Mouse (Mus musculus) midbrain, embryonic 12.5 days (tissue): ENCODE results near the gene Arhgef28. TPM values are rescaled to one million over a fixed set of nuclear protein-coding genes. Genes with fewer than 3 reads are reported as not detected.

Experiments
- ATAC-seq: fragments of 200-750 bp; cut with Nextera tagmentation; 2 replicates; pipeline ENCODE4 v1.8.0; 2017; ENCODE audit warnings: low read depth, moderate TSS enrichment, moderate library complexity; ENCODE audit not compliant: low FRiP score
- H3K27ac ChIP-seq: fragments of 300-500 bp; sonication (generic); replicated peaks from 2 replicates; pipeline ENCODE4 v1.5.1; 2016; ENCODE audit warnings: mild to moderate bottlenecking
- H3K27me3 ChIP-seq: fragments of 300-500 bp; sonication (generic); 2 replicates; pipeline ENCODE4 v1.6.1; 2016; ENCODE audit warnings: mild to moderate bottlenecking
- H3K36me3 ChIP-seq: fragments of 300-500 bp; sonication (generic); 2 replicates; pipeline ENCODE4 v1.6.1; 2016
- H3K4me1 ChIP-seq: fragments of 300-500 bp; sonication (generic); 2 replicates; pipeline ENCODE4 v1.6.1; 2016
- H3K4me2 ChIP-seq: fragments of 300-500 bp; sonication (generic); replicated peaks from 2 replicates; pipeline ENCODE4 v1.6.1; 2016; ENCODE audit warnings: mild to moderate bottlenecking, moderate library complexity
- H3K4me3 ChIP-seq: fragments of 300-500 bp; sonication (generic); 2 replicates; pipeline ENCODE4 v1.5.1; 2016; ENCODE audit warnings: mild to moderate bottlenecking
- H3K9ac ChIP-seq: fragments of 300-500 bp; sonication (generic); replicated peaks from 2 replicates; pipeline ENCODE4 v1.6.1; 2016; ENCODE audit warnings: mild to moderate bottlenecking, moderate library complexity
- H3K9me3 ChIP-seq: fragments of 300-500 bp; sonication (generic); 2 replicates; pipeline ENCODE4 v1.6.1; 2016; ENCODE audit warnings: mild to moderate bottlenecking
- WGBS: fragments of 180-500 bp; shearing (Covaris S2); methylation state at CpG from one replicate; pipeline ENCODE4 v1.1.7; 2016; 5-methylcytosine and 5-hydroxymethylcytosine counted together
- polyA plus RNA-seq: library from polyadenylated mRNA; unstranded; fragments of >200 nt; fragmentation: Nextera tagmentation; extraction: Ambion mirVana; gene quantifications from 2 replicates; pipeline ENCODE4 v1.2.1, GENCODE M21; 2016

Gene Arhgef28
- polyA plus RNA-seq, 1 experiment from 2014 or later: 9.8 TPM

GRCm38 (mm10) chr13:97918117-97918900 lies 287.9 kb downstream of the Arhgef28 start:
- H3K9ac ChIP-seq: no peak overlapping the region
- no peaks in the 10 kb centered on the region for H3K36me3 ChIP-seq
- no peak for ATAC-seq
- H3K27ac ChIP-seq: no peak overlapping the region
- no peak overlapping the region for H3K4me3 ChIP-seq
- H3K27me3 ChIP-seq: peaks cover 47% of the 10 kb centered on the region
- H3K4me1 ChIP-seq: peaks cover 6% of the 10 kb centered on the region
- no peaks in the 10 kb centered on the region for H3K9me3 ChIP-seq
- WGBS: 82% methylated on average over 12 of the region's 12 CpGs
- no peak overlapping the region for H3K4me2 ChIP-seq

- no peak overlapping the region for H3K4me2 ChIP-seq
- no peak overlapping the region for H3K9ac ChIP-seq
- no peaks in the 10 kb centered on the region for H3K9me3 ChIP-seq
- H3K27me3 ChIP-seq: peaks cover 13% of the 10 kb centered on the region; the same call in 1 of the 2 replicates
- no peak overlapping the region for H3K4me3 ChIP-seq
- H3K36me3 ChIP-seq: no peaks in the 10 kb centered on the region
- no peak overlapping the region for H3K27ac ChIP-seq
- 14% methylated on average over 10 of the region's 10 CpGs for WGBS
- ATAC-seq: no peak
- peaks cover 8% of the 10 kb centered on the region for H3K4me1 ChIP-seq
Measured at GRCm38 (mm10) chr13:97911013-97911412, 295.2 kb downstream of the Arhgef28 start.

GRCm38 (mm10) chr13:97902821-97903220 lies 303.4 kb downstream of the Arhgef28 start:
- Histone ChIP-seq H3K27me3 (no peaks in the 10 kb centered on the region), H3K36me3 (no peaks in the 10 kb centered on the region), H3K9me3 (no peaks in the 10 kb centered on the region), H3K4me2 (no peak overlapping the region), H3K9ac (no peak overlapping the region), H3K4me1 (peaks cover 19% of the 10 kb centered on the region), H3K4me3 (no peak overlapping the region), H3K27ac (no peak overlapping the region)
- no peak for ATAC-seq
- WGBS: 87% methylated on average over 8 of the region's 8 CpGs

- Histone ChIP-seq H3K9ac (no peak overlapping the region), H3K4me1 (peaks cover 19% of the 10 kb centered on the region), H3K4me2 (no peak overlapping the region), H3K4me3 (no peak overlapping the region), H3K9me3 (no peaks in the 10 kb centered on the region), H3K27ac (peak overlapping the region; percentile 63), H3K27me3 (no peaks in the 10 kb centered on the region), H3K36me3 (no peaks in the 10 kb centered on the region)
- WGBS: 37% methylated on average over 3 of the region's 3 CpGs
- no peak; the same call in 1 of the 2 replicates for ATAC-seq
Measured at GRCm38 (mm10) chr13:97900380-97900758, 305.9 kb downstream of the Arhgef28 start.

GRCm38 (mm10) chr13:97899604-97900379 lies 306.4 kb downstream of the Arhgef28 start:
- Histone ChIP-seq H3K36me3 (no peaks in the 10 kb centered on the region), H3K9ac (no peak overlapping the region), H3K4me1 (peaks cover 19% of the 10 kb centered on the region), H3K4me3 (no peak overlapping the region), H3K4me2 (no peak overlapping the region), H3K27ac (peak overlapping the region; percentile 63), H3K9me3 (no peaks in the 10 kb centered on the region), H3K27me3 (no peaks in the 10 kb centered on the region)
- WGBS: 79% methylated on average over 14 of the region's 14 CpGs
- ATAC-seq: no peak

- Histone ChIP-seq H3K27ac (no peak overlapping the region), H3K4me3 (no peak overlapping the region), H3K27me3 (no peaks in the 10 kb centered on the region), H3K4me2 (no peak overlapping the region), H3K4me1 (peaks cover 19% of the 10 kb centered on the region), H3K9me3 (no peaks in the 10 kb centered on the region), H3K36me3 (no peaks in the 10 kb centered on the region), H3K9ac (no peak overlapping the region)
- no peak for ATAC-seq
- 61% methylated on average over 2 of the region's 2 CpGs for WGBS
Measured at GRCm38 (mm10) chr13:97898590-97898989, 307.6 kb downstream of the Arhgef28 start.

- Histone ChIP-seq H3K9me3 (no peaks in the 10 kb centered on the region), H3K4me1 (peaks cover 18% of the 10 kb centered on the region), H3K27ac (peak overlapping the region; percentile 62), H3K4me3 (no peak overlapping the region), H3K9ac (no peak overlapping the region), H3K27me3 (peaks cover 7% of the 10 kb centered on the region; the same call in 1 of the 2 replicates), H3K36me3 (no peaks in the 10 kb centered on the region), H3K4me2 (no peak overlapping the region)
- peak; percentile 66 for ATAC-seq
- 30% methylated on average over 10 of the region's 10 CpGs for WGBS
Measured at GRCm38 (mm10) chr13:97893031-97893825, 313.0 kb downstream of the Arhgef28 start.

- no peaks in the 10 kb centered on the region for H3K36me3 ChIP-seq
- H3K9me3 ChIP-seq: no peaks in the 10 kb centered on the region
- peaks cover 7% of the 10 kb centered on the region; the same call in 1 of the 2 replicates for H3K27me3 ChIP-seq
- peak overlapping the region; percentile 62 for H3K27ac ChIP-seq
- H3K4me2 ChIP-seq: peak overlapping the region; percentile 4; the same call in 1 of the 2 replicates
- H3K4me3 ChIP-seq: no peak overlapping the region
- ATAC-seq: peak; percentile 88
- no peak overlapping the region for H3K9ac ChIP-seq
- 29% methylated on average over 15 of the region's 15 CpGs for WGBS
- H3K4me1 ChIP-seq: peaks cover 25% of the 10 kb centered on the region
Measured at GRCm38 (mm10) chr13:97892089-97892884, 314.0 kb downstream of the Arhgef28 start.

GRCm38 (mm10) chr13:97888046-97888445 lies 318.2 kb downstream of the Arhgef28 start:
- H3K36me3 ChIP-seq: no peaks in the 10 kb centered on the region
- 52% methylated on average over 6 of the region's 6 CpGs for WGBS
- no peak overlapping the region for H3K4me2 ChIP-seq
- no peak overlapping the region for H3K9ac ChIP-seq
- no peak overlapping the region for H3K4me3 ChIP-seq
- no peak for ATAC-seq
- peaks cover 32% of the 10 kb centered on the region for H3K4me1 ChIP-seq
- H3K27ac ChIP-seq: 0 out of 2 replicates have a peak overlapping the region, but pooled peaks have one; percentile 10
- H3K27me3 ChIP-seq: peaks cover 7% of the 10 kb centered on the region; the same call in 1 of the 2 replicates
- no peaks in the 10 kb centered on the region for H3K9me3 ChIP-seq

GRCm38 (mm10) chr13:97887558-97887957 lies 318.7 kb downstream of the Arhgef28 start:
- 0 out of 2 replicates have a peak overlapping the region, but pooled peaks have one; percentile 10 for H3K27ac ChIP-seq
- peaks cover 28% of the 10 kb centered on the region for H3K4me1 ChIP-seq
- no peak overlapping the region for H3K4me2 ChIP-seq
- no peak overlapping the region for H3K9ac ChIP-seq
- ATAC-seq: no peak
- H3K9me3 ChIP-seq: no peaks in the 10 kb centered on the region
- peaks cover 7% of the 10 kb centered on the region; the same call in 1 of the 2 replicates for H3K27me3 ChIP-seq
- H3K4me3 ChIP-seq: no peak overlapping the region
- 43% methylated on average over 7 of the region's 7 CpGs for WGBS
- no peaks in the 10 kb centered on the region for H3K36me3 ChIP-seq

- H3K4me2 ChIP-seq: no peak overlapping the region
- H3K4me1 ChIP-seq: peaks cover 17% of the 10 kb centered on the region; the same call in 1 of the 2 replicates
- ATAC-seq: no peak
- no peaks in the 10 kb centered on the region for H3K36me3 ChIP-seq
- WGBS: 87% methylated on average over 10 of the region's 10 CpGs
- no peak overlapping the region for H3K9ac ChIP-seq
- H3K4me3 ChIP-seq: no peak overlapping the region
- no peaks in the 10 kb centered on the region for H3K9me3 ChIP-seq
- H3K27me3 ChIP-seq: 0 out of 2 replicates have a peak, but pooled peaks cover under 1% of the 10 kb centered on the region
- no peak overlapping the region for H3K27ac ChIP-seq
Measured at GRCm38 (mm10) chr13:97883629-97884028, 322.6 kb downstream of the Arhgef28 start.
